Mouse (Mus musculus): ENCODE data around the gene Sh3bgrl2.
A peak's percentile ranks its signal among the peaks of the same experiment; 100 is the strongest.

The Sh3bgrl2 gene

DNA sequence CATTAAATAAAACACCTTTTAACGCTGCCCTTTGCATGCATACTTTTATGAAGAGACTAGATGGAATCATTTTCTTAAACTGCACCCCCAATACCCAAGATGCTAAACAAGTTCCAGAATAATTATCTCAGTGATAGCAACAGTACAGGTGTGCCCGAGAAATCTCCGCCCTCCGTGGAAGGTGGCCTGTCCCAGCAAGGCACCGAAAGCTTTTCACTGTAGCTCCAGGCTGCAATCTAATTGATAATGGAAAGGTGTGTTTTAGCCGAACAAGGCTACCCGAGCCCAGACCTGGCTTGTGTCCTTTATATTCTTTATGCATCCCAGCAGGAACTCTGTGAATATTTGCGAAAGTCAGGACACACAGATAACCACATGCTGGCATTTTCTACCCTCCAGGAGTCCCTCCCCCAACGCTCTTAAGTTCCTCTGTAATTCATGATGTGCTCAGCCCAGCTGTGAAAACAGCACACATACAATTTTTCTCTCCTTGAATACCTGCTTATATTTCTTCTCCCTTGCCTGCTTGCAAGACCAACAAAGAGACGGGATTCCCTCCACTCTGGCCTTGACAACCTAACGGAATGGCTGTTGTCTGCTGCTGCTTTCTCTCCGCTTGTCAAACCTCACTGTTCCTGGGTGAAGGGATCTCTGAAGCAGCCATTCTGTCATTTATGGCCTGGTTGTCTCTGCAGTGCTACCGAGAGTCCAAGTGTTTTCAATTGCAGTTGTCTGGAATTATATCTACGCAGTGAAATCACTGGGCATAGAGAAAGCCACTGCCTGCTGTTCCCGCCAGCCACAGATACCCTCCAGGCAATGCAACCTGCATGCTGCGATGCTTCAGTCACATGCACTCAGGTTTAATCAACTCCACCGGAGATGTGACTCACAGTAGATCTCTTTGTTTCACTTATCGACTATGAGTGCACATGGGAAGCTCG, 80.8 kb downstream of the Sh3bgrl2 start:
- peak; percentile 27 for DNase-seq (ENCODE audit: low read depth, low spot score)

- no peak for DNase-seq (ENCODE audit: low read depth, low spot score)
Observed at GRCm38 (mm10) chr9:83630341-83630740, 82.2 kb downstream of the Sh3bgrl2 start.

DNA sequence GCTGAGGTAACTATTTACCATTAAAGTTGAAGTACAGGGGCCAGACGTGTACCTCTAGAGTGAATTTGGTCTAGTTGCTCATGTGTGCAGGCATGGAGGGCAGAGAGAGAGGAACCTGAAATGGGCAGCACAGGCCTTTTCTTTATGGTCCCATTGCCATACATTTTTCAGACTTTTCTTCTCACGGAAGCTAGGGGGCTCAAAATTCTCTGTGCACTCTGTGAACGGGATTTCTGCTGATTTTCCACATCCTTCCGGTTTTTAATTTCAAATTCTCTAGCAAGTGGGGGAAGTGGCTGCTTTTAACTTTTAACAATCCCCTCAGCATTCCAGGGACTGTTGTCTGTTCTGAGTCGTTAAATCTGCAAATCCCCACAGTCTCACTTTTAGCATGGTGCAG, 83.8 kb downstream of the Sh3bgrl2 start:
- DNase-seq (ENCODE audit: low read depth, low spot score) = no peak

DNA sequence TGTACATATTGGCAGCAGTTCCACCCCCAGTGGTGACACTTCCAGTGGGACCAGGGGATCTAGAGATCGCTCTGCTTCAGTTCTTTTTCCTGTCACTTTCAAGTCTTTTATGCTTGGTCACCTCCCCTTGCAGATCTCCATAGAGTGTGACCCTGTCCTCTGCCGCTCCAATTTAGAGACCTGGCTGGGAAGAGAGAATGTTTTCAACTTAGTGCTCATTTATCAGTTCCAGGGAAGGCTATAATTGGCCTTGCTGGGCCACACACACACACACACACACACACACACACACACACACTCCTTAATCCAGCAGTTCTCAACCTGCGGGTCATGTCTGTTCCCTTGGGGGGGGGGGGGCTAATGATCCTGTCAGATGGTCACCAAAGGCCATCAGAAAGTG, 86.6 kb downstream of the Sh3bgrl2 start:
- no peak for DNase-seq (ENCODE audit: low read depth, low spot score)

DNA sequence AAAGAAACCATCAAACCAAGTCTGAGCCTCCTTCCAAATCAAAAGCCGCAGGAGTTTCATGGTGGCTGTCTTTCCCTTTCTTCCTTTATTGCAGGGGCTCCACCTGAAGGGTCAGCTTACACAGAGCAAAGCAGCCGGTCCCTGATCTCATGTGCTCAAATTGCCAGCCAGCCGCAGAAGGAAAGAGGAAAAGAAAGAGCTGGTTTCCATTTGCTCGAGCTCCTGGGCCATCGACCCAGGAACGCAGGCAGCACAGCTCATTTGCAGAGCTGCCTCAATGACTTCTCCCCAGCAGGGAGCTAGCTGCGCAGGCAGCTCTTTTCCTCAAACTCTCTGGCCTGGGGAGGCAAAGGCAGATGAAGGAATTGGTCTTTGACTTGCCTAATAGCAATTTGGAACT, 87.9 kb downstream of the Sh3bgrl2 start:
- no peak for DNase-seq (ENCODE audit: low read depth, low spot score)

GRCm38 (mm10) chr9:83643139-83643538, 95.0 kb downstream of the Sh3bgrl2 start:
- DNase-seq (ENCODE audit: low read depth, low spot score) = no peak

DNA sequence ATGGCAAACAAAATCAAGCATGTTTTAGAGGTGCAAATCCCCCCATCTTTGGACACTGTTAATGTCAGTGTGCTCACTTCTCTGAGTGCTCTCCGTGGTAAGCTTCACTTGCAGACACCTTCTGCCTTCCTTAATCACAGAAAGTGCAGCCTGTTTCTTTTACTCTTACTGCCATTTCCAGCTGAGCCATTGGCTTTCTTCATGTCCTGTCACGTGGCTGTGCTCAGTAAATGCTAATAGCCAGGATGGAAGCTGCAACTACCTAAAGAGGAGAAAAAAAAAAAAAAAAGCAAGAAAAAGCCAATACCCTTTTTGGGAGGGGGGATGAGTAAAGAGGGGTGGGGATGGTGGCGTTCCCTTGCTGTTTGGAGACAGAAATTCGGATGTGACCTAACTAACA, 95.7 kb downstream of the Sh3bgrl2 start:
- no peak for DNase-seq (ENCODE audit: low read depth, low spot score)

GRCm38 (mm10) chr9:83646215-83646614, 98.1 kb downstream of the Sh3bgrl2 start:
- no peak for DNase-seq (ENCODE audit: low read depth, low spot score)

- no peak for DNase-seq (ENCODE audit: low read depth, low spot score)
Observed at GRCm38 (mm10) chr9:83646691-83647090, 98.6 kb downstream of the Sh3bgrl2 start.

- no peak for DNase-seq (ENCODE audit: low read depth, low spot score)
Observed at GRCm38 (mm10) chr9:83647919-83648705, 100.0 kb downstream of the Sh3bgrl2 start.

DNA sequence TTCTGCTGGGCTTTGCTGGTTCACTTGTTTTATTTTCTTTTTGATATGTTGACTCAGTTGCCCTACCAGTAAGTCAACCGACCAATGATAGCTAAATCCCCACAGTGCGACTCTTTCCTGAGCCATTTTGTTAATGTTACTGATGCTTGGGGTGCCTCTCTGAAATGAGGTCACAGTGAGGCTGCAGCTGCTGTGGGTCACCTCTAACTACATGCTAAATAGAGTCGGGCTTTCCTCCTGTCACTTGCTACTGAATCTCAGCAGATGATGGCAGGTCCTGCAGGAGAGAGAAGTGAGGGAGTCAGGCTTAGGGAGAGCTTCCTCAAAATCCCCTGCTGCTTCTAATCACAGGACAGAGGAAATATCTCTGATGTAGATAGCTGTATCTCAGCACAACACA, 100.6 kb downstream of the Sh3bgrl2 start:
- no peak for DNase-seq (ENCODE audit: low read depth, low spot score)

- DNase-seq (ENCODE audit: low read depth, low spot score) = peak; percentile 23
Observed at GRCm38 (mm10) chr9:83652015-83652414, 103.9 kb downstream of the Sh3bgrl2 start.

- peak; percentile 58 for DNase-seq (ENCODE audit: low read depth, low spot score)
Observed at GRCm38 (mm10) chr9:83652590-83653172, 104.6 kb downstream of the Sh3bgrl2 start.

DNA sequence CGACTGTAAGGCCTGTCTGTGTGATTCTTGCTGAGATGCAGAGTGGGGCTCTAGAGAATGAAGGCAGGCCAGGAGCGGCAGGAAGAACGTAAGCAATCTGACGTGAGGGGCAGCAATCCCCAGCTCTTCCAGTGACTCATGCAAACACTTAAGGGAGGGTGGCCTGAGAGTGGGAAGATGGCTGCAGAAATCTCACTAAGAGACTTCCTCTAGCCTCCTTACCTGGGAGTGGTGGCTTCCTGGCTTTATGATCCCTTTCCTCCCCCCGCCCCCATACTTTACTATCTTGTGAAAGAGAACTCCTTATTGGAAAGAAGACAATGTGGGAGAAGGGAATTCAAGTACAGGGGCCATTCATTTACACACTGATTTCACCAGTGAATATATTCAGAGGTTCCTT, 106.5 kb downstream of the Sh3bgrl2 start:
- no peak for DNase-seq (ENCODE audit: low read depth, low spot score)

DNA sequence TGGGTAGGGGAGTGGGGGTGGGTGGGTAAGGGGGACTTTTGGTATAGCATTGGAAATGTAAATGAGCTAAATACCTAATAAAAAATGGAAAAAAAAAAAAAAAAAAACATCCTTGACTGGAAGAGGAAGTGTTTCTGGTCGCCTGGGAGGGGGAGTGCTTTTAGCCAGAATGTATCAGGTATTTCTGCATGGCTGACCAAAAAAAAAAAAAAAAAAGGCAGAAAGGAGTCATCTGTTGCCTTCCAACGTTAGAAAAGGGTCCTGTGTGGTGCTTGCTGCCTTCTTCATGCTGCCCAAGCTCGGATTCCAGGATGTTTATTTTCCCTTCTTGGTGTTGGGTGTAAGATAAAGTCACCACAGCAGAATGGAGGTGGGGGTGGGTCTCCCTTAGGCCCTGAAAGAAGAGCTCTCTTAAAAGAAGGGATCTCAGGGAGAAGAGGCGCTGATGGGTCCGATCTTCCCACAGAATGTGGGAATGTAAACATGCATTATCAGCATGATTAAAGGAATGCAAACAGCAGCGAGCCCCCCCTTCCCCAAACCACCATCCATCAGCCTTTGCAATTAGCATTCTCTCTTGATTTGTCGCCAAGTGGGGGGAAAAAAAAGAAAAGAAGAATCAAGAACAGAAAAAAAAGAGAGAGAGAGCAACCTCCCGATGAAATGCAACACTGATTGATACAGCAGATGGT, 109.0 kb downstream of the Sh3bgrl2 start:
- DNase-seq (ENCODE audit: low read depth, low spot score) = no peak

GRCm38 (mm10) chr9:83657652-83658002, 109.5 kb downstream of the Sh3bgrl2 start:
- no peak for DNase-seq (ENCODE audit: low read depth, low spot score)

- no peak for DNase-seq (ENCODE audit: low read depth, low spot score)
Observed at GRCm38 (mm10) chr9:83659081-83659480, 111.0 kb downstream of the Sh3bgrl2 start.

GRCm38 (mm10) chr9:83661811-83662210, 113.7 kb downstream of the Sh3bgrl2 start:
- DNase-seq (ENCODE audit: low read depth, low spot score) = no peak

DNA sequence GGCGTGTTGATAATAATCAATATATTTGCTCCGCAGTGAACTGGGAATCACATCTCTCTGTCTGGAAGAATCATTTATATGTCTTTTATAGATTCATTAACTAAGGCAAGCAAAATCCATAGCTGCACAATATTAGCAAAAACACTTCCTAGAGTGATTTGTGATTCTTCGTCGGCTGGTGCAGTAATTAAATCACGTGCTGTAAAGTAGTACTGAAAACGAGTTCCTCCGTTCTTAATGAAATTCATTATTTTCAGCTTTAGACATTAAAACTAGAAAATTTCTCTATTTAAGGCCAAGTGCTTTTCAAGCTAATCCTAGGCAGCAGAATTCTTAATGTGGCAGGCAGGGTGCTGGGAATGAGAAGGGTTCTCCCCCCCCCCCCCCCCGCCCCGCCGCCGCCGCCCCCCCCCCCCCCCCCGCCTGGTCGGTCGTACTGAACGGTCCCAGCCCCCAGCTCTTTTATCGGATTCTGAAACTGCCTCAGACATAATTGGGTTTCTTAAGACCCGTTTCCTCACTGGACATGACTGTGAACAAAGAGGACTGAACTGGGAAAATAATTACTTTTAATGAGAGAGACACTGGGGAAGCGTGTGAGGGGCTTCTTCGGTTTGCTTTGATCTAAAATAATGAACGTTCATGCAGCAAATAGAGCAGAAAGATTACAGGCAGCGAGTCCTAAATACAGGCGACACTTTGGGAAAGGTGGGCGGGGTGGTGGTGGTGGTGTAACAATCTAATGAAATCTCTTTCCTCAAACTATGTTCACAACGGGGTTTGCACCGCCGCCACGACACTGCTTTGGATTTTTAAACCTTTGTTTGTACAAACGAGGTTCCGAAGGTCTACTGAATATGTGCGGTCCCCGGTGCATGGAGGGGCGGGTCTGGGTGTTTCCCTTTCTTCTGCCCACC, 116.1 kb downstream of the Sh3bgrl2 start:
- DNase-seq (ENCODE audit: low read depth, low spot score) = no peak

- no peak for DNase-seq (ENCODE audit: low read depth, low spot score)
Observed at GRCm38 (mm10) chr9:83664951-83665350, 116.8 kb downstream of the Sh3bgrl2 start.

- DNase-seq (ENCODE audit: low read depth, low spot score) = no peak
Observed at GRCm38 (mm10) chr9:83667031-83667430, 118.9 kb downstream of the Sh3bgrl2 start.
